Mouse (Mus musculus): Measurements from ENCODE around the gene Tmem184a.

DNA sequence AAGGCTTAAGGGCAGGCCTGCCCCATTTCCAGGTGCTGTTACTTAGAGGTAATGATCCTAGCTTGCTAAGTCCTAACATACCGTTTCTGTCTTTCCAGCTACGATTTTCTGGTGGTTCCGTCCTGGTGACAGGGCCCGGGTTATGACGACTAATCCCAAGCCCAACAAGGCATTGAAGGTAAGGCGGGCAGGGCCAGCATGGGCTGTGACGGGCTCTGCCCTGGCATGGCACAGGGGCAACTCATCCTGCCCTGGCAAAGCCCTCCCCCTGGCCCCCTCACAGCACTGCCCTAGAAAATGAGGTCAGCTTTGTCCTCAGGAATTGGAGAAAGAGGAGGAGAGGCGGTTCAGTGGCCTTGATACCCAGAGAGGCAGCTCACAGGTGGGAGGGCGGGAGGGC lies 20.7 kb downstream of the Tmem184a start:
- TF ChIP-seq FOSL1 (IDR thresholded peaks at IDR 0.05; ENCODE audit: insufficient read depth, low read length, poor library complexity, severe bottlenecking), result no peak
- TF ChIP-seq MAX (IDR thresholded peaks at IDR 0.05), result no peak
- TF ChIP-seq CTCF (IDR thresholded peaks at IDR 0.05; ENCODE audit: control insufficient read depth, insufficient read depth, insufficient read length), result no peak
- no peak for TF ChIP-seq MYOG (IDR thresholded peaks at IDR 0.05; ENCODE audit: control insufficient read depth, extremely low read depth, insufficient read length)
- TF ChIP-seq USF1 (IDR thresholded peaks at IDR 0.05; ENCODE audit: low read depth), result no peak
- TF ChIP-seq CEBPB (IDR thresholded peaks at IDR 0.05; ENCODE audit: low read depth), result no peak

All from C2C12 (cell line).